In the genomic region with DNA sequence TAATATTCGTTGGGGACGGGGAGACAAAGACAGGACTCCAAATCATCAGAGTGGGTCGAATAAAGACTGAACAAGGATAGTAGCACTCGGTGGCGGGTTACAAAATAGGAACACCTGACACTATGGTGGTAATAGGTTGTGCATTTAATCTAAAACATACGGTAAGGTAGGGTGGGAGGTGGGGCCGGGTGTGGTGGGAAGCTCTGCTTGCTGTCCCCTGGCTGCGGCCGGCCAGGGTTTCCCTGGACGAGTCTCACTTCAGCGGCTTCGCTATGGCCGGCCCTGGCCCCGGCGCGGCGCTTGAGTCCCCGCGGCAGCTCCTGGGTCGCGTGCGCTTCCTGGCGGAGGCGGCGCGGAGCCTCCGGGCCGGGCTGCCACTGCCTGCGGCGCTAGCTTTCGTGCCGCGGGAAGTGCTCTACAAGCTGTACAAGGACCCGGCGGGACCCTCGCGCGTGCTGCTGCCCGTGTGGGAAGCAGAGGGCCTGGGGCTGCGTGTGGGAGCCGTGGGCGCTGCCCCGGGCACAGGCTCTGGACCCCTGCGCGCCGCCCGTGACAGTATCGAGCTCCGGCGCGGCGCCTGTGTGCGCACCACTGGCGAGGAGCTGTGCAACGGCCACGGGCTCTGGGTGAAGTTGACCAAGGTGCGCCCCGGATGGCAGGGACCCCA, we compare ENCODE assay signal across 7 mouse cellular contexts. TPM values are rescaled to one million over a fixed set of nuclear protein-coding genes. Genes with fewer than 3 reads are reported as not detected.
DNase-seq lines count a peak whose midpoint lies in the region; ATAC-seq lines count a peak whose summit lies in the region.

TSS of gene Hectd3 (plus strand) at position 187 of the 667 bp plus-strand sequence.

- under 1% methylated on average over 51 of the region's 58 CpGs for WGBS in hindbrain, embryonic 16.5 days

- intact Hi-C loops in left cerebral cortex, postnatal 10 days (cut with DNase I) = loop anchor here (10.0 kb wide), 1 partner anchor 280 kb away; no protein-coding TSS in a partner anchor

- peak within 1 kb of the TSS; percentile 100 for H3K4me3 ChIP-seq in hindbrain, embryonic 16.5 days (ENCODE audit: low read length)
- peak within 1 kb of the TSS; percentile 97 for H3K4me3 ChIP-seq in megakaryocyte, embryonic 14.5 days (replicated peaks)

- H3K27me3 ChIP-seq in hindbrain, embryonic 16.5 days (replicated peaks; ENCODE audit: control insufficient read depth, insufficient read depth, low read length) = no peaks in the 10 kb centered on the region
- H3K27me3 ChIP-seq in megakaryocyte, embryonic 14.5 days (replicated peaks) = no peaks in the 10 kb centered on the region

- H3K9me3 ChIP-seq in hindbrain, embryonic 16.5 days (ENCODE audit: control insufficient read depth, low read length) = no peaks in the 10 kb centered on the region
- H3K9me3 ChIP-seq in megakaryocyte, embryonic 14.5 days = no peaks in the 10 kb centered on the region

- H3K27ac ChIP-seq in hindbrain, embryonic 16.5 days (ENCODE audit: low read depth, low read length) = peak within 1 kb of the TSS; percentile 88

- H3K4me1 ChIP-seq in hindbrain, embryonic 16.5 days (ENCODE audit: control insufficient read depth, insufficient read depth, low read depth, low read length) = peaks cover 22% of the 10 kb centered on the region
- H3K4me1 ChIP-seq in megakaryocyte, embryonic 14.5 days = peaks cover 47% of the 10 kb centered on the region

- peak within 1 kb of the TSS; percentile 98 for H3K4me2 ChIP-seq in hindbrain, embryonic 16.5 days (ENCODE audit: low read length)

- peak within 1 kb of the TSS; percentile 90 for H3K9ac ChIP-seq in hindbrain, embryonic 16.5 days (ENCODE audit: low read depth, low read length)

- peak; percentile 72 for DNase-seq in adipocyte (ENCODE audit: low spot score)
- peak; percentile 80 for DNase-seq in cerebellum, postnatal 10 days
- peak in 1 of 2 experiments; percentile 40 for DNase-seq in gastrocnemius, adult 8-10 months (ENCODE audit: low spot score in 2 of 2)
- peak in 1 of 2 experiments; percentile 71 for DNase-seq in left cerebral cortex, postnatal 10 days (ENCODE audit: extremely low spot score in 1 of 2, low spot score in 2 of 2)
- peak; percentile 52 for DNase-seq in right cerebral cortex, postnatal 25 days

- peaks cover 14% of the 10 kb centered on the region for H3K36me3 ChIP-seq in hindbrain, embryonic 16.5 days (ENCODE audit: control insufficient read depth, insufficient read depth, low read length)
- peaks cover 62% of the 10 kb centered on the region for H3K36me3 ChIP-seq in megakaryocyte, embryonic 14.5 days (replicated peaks; ENCODE audit: low read length)

- peak; percentile 69 for ATAC-seq in hindbrain, embryonic 16.5 days

RNA-seq across cellular contexts. Expression of gene Hectd3, which starts in this region (rescaled TPM):
- total RNA-seq in gastrocnemius, adult 8-10 months (2022) = 10 to 100 TPM; 11.5 to 19.0 (median 14.5) TPM
- polyA plus RNA-seq in hindbrain, embryonic 16.5 days (2015; fragmentation: Nextera tagmentation; extraction: Ambion mirVana) = 22.0 and 23.9 TPM in 2 replicates
- total RNA-seq in left cerebral cortex, postnatal 10 days (2021) = 10 to 100 TPM; 47.7 to 53.3 TPM
- polyA plus RNA-seq in megakaryocyte, embryonic 14.5 days (2012; ENCODE audit: insufficient read depth, low replicate concordance) = 7.5 and 16.5 TPM in 2 replicates
